Mouse (Mus musculus) intestine, embryonic 15.5 days (tissue): ENCODE data around the gene Tsr1. TPM values are rescaled to one million over a fixed set of nuclear protein-coding genes. Genes with fewer than 3 reads are reported as not detected.

Experiments
- ATAC-seq: fragments of 200-750 bp; cut with Nextera tagmentation; 2 replicates; pipeline ENCODE4 v1.8.0; 2017; ENCODE audit warnings: moderate TSS enrichment, moderate library complexity
- H3K27ac ChIP-seq: fragments of 300-500 bp; sonication (generic); 2 replicates; pipeline ENCODE4 v1.5.1; 2015; ENCODE audit warnings: mild to moderate bottlenecking, inconsistent platforms
- H3K27me3 ChIP-seq: fragments of 300-500 bp; sonication (generic); replicated peaks from 2 replicates; pipeline ENCODE4 v1.6.1; 2015; ENCODE audit warnings: inconsistent platforms
- H3K36me3 ChIP-seq: fragments of 300-500 bp; sonication (generic); 2 replicates; pipeline ENCODE4 v1.6.1; 2015; ENCODE audit warnings: inconsistent platforms
- H3K4me1 ChIP-seq: fragments of 300-500 bp; sonication (generic); replicated peaks from 2 replicates; pipeline ENCODE4 v1.6.1; 2015; ENCODE audit warnings: inconsistent platforms
- H3K4me2 ChIP-seq: fragments of 300-500 bp; sonication (generic); replicated peaks from 2 replicates; pipeline ENCODE4 v1.6.1; 2015; ENCODE audit warnings: mild to moderate bottlenecking, inconsistent platforms
- H3K4me3 ChIP-seq: fragments of 300-500 bp; sonication (generic); replicated peaks from 2 replicates; pipeline ENCODE4 v1.5.1; 2015; ENCODE audit warnings: inconsistent platforms
- H3K9ac ChIP-seq: fragments of 300-500 bp; sonication (generic); 2 replicates; pipeline ENCODE4 v1.6.1; 2015; ENCODE audit warnings: inconsistent platforms
- H3K9me3 ChIP-seq: fragments of 300-500 bp; sonication (generic); 2 replicates; pipeline ENCODE4 v1.6.1; 2016; ENCODE audit warnings: inconsistent platforms
- WGBS: fragments of 180-500 bp; shearing (Covaris S2); methylation state at CpG from one replicate; pipeline ENCODE4 v1.1.7; 2015; 5-methylcytosine and 5-hydroxymethylcytosine counted together
- polyA plus RNA-seq: library from polyadenylated mRNA; unstranded; fragments of >200 nt; fragmentation: Nextera tagmentation; extraction: Ambion mirVana; gene quantifications from 2 replicates; pipeline ENCODE4 v1.2.1, GENCODE M21; 2015

Gene Tsr1
- polyA plus RNA-seq, 1 experiment from 2014 or later, result 53.5 TPM

DNA sequence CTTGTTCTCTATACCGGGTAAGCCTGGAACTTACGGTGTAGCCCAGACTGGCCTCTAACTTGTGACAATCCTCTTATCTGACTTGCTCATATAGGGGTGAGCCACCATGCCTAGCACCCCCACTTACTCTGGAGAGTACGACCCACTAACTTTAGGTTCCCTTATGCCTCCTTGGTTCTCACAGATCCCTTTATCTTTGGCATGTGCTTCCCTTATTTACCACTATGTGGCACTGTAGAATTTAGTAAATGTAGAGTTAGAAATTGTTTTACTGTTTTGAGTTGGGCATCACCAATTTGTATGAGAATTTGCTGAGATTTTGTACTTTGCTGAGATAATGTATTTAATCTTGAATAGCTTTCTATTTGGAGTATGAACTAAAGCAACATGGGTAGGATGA lies 48.5 kb downstream of the Tsr1 start:
- H3K27ac ChIP-seq, result no peak overlapping the region
- no peak for ATAC-seq
- no peaks in the 10 kb centered on the region for H3K27me3 ChIP-seq
- no peak overlapping the region for H3K4me2 ChIP-seq
- 73% methylated on average over 3 of the region's 3 CpGs for WGBS
- no peak overlapping the region for H3K4me3 ChIP-seq
- H3K36me3 ChIP-seq, result peaks cover 11% of the 10 kb centered on the region; the same call in 1 of the 2 replicates
- no peaks in the 10 kb centered on the region for H3K4me1 ChIP-seq
- no peak overlapping the region for H3K9ac ChIP-seq
- no peaks in the 10 kb centered on the region for H3K9me3 ChIP-seq

DNA sequence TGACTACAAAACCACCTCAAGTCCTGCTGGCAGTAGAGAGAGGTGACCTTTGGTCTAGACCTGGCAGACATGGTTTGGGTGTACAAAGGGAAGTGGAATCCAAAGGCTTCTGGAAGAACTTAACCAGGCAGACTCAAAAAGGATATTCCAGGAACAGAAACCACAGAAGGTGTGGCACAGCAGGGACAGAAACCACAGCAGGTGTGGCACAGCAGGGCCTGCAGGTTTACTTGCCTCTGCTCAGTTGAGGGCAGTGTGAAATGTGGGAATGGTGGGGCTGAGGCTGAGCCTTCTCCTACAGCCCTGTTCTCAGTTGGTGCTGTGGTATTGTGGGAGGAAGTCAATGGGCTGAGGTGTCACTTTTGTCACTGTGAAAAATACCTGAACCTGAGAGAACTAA lies 57.0 kb downstream of the Tsr1 start:
- peak; percentile 91 for ATAC-seq
- Histone ChIP-seq H3K9me3 (no peaks in the 10 kb centered on the region), H3K27me3 (no peaks in the 10 kb centered on the region), H3K36me3 (no peaks in the 10 kb centered on the region; the same call in 1 of the 2 replicates), H3K4me3 (no peak overlapping the region), H3K4me1 (no peaks in the 10 kb centered on the region), H3K4me2 (no peak overlapping the region), H3K27ac (peak overlapping the region; percentile 78), H3K9ac (no peak overlapping the region)

DNA sequence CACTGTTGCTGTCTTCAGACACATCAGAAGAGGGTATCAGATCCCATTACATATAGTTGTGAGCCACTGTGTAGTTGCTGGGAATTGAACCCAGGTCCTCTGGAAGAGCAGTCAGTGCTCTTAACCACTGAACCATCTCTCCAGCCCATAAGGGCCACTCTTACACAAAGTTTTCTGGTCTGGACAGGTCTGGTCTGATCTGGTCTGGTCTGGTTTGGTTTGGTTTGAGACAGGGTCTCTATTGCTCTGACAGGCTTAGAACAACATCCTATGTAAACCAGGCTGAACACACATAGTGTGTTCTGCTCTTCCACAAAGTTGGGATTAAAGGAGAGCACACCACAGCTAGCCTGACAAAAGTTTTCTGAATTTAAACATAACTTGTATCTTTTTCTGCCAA lies 58.1 kb downstream of the Tsr1 start:
- no peaks in the 10 kb centered on the region for H3K27me3 ChIP-seq
- ATAC-seq, result no peak
- no peak overlapping the region for H3K27ac ChIP-seq
- H3K9ac ChIP-seq, result no peak overlapping the region
- no peaks in the 10 kb centered on the region for H3K4me1 ChIP-seq
- no peak overlapping the region for H3K4me2 ChIP-seq
- H3K9me3 ChIP-seq, result no peaks in the 10 kb centered on the region
- no peaks in the 10 kb centered on the region for H3K36me3 ChIP-seq
- H3K4me3 ChIP-seq, result no peak overlapping the region

DNA sequence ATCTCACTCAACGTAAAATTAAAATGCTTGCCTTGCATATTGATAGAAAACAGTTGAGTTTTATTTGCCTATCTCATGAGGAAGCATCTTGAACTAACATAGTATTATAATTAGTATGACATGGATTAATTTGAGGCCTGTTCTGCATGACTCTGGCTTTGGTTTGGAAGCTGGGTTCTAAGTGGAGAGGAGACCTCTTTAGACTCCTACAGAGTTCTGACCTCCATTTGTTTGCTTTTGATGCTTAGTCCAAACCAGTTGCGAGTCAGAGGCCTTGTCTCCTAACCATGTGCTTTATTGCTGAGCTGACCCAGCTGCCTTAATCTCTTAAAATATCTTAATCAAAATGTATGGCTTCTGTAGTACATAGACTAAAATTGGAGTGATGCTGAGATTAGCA lies 59.7 kb downstream of the Tsr1 start:
- ATAC-seq, result no peak
- WGBS, result 78% methylated on average over 2 of the region's 2 CpGs

More for the DNA sequence above, 59.7 kb downstream of the Tsr1 start:
- Histone ChIP-seq H3K4me1 (no peaks in the 10 kb centered on the region), H3K4me3 (no peak overlapping the region), H3K36me3 (no peaks in the 10 kb centered on the region), H3K27ac (no peak overlapping the region), H3K9ac (no peak overlapping the region), H3K4me2 (no peak overlapping the region), H3K27me3 (no peaks in the 10 kb centered on the region), H3K9me3 (no peaks in the 10 kb centered on the region)

Other genes with a start within 250 kb of the Tsr1 start
- 56.4 and 61.4 TPM in 2 replicates for gene Cluh, start 248.6 kb upstream of the Tsr1 start, polyA plus RNA-seq
- gene Pafah1b1, start 173.4 kb upstream of the Tsr1 start, polyA plus RNA-seq, result 40.0 and 55.8 TPM in 2 replicates
- 43.0 and 45.8 TPM in 2 replicates for gene Mettl16, start 127.2 kb upstream of the Tsr1 start, polyA plus RNA-seq
- gene Mnt, start 67.2 kb upstream of the Tsr1 start, polyA plus RNA-seq, result 4.8 and 5.0 TPM in 2 replicates
- gene Sgsm2, start 1.0 kb upstream of the Tsr1 start, polyA plus RNA-seq, result 5.1 TPM in 2 replicates
- gene Smg6, start 27.8 kb downstream of the Tsr1 start, polyA plus RNA-seq, result 11.9 and 12.4 TPM in 2 replicates
- gene Srr, start 27.9 kb downstream of the Tsr1 start, polyA plus RNA-seq, result 16.1 and 16.6 TPM in 2 replicates